Mouse (Mus musculus): Measurements from ENCODE around the gene Prkrip1.
"Not testable (repeated sequence)": the region's sequence is repeated elsewhere in the genome, so short reads cannot be mapped to it uniquely, and the experiment has no call there.

Gene Prkrip1

DNA sequence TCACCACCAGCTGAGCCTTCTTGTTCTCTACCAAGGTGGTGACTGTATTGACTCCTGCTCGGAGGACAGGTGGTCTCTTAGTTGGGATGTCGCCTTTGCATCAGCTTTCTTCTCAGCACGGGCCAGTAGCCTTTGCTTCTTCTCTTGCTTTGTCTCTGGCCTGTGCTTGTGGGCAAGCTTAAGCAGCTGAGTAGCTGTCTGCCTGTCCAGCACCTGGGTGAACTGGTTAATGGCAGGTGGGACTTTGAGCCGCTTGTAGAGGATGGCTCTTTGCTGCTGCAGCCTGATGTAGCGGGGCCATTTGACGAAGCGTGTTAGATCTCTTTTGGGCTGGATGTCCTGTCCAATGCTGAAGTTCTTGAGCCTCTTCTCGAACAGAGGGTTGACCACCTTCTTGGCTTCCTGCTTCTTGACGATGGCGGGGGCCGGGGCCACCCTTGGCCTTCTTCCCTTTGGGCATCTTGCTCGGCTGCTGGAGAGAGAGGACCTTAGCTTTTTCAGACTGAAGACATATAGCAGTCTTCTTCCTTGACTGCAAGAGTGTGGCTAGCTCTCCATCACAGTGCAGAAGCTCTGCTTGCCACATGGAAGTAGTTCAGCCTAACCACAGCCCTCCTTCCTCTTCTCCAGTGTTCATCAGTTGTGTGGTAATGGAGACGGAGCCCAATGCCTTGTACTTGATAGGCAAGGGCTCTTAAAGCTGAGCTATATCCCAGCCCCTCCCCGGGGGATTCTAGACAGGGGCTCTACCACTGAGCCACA lies 12.8 kb upstream of the Prkrip1 start:
- not testable (repeated sequence) for DNase-seq

DNA sequence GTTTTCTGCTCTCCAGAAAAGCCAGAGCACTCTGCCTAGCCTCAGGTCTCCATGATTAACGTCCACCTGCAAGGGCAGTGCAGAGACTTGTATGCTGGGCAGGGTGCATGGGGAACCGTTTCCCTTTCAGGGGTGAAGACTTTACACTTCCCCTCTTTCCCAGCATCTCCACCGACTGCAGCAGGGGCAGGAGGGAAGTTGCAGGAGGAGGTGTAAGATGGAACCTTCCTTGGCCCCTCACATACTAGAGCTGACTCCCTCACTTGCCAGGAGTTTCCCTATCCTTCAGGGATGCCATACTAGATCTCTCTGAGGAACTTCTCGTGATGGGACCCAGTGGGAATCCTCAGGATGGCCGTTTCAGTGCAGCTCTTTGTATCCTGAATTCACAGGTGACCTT lies 11.8 kb upstream of the Prkrip1 start:
- no peak for DNase-seq

DNA sequence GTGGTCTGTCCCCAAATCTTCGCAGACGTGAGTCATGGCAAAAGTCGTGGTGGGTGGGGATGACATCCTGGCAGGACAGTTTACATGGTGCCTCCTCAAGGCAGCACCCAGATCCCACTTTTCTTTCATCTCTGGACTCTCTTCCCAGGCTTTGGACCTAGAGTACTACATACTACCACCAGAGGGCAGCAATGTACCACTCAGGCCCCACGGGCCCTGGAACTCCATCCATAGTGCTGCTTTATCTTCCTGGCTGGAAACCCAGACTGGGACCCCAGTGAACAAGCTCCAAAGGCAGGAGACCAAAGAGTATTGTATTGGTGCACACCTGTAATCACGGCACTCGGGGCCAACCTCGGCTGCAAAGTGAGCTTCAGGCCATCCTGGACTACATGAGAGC lies 3.1 kb upstream of the Prkrip1 start:
- peak; percentile 70 for DNase-seq

DNA sequence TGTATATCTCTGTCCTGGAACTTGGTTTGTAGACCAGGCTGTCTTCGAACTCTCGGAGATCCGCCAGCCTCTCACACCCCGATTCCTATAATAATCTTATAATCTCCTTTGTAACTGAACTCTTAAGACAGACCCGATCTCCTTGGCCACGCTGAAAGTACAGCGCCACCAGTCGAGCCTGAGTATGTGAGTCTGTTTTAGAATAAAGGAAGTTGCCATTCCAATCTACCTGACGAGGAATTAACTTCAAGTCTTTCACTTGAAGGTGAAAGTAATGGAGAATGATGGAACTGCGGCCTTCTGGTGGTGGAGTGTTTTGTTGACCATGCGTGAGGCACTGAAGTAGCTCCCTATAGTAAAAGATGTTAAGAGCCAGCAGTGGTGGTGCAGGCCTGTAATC lies 763 bp upstream of the Prkrip1 start:
- no peak for DNase-seq

DNA sequence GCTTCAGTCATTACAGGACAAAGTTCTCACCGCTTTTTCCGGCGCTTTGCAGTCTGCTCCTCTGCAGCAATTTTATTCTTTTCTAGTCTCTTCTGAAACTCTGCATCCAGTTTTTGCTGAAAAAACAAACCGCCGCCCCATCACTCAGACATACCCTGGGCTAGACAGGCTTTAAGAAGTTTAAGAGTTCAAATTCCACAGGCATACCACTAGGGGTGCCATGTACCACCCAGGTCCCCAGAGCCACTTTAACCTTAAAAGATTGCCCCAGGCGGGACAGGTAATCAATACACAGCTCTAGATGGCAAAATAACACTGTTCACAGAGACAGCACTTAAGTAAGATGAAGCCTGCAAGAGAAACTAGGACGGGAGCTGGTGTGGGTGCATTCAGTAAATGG lies 6.9 kb downstream of the Prkrip1 start:
- DNase-seq, result no peak

DNA sequence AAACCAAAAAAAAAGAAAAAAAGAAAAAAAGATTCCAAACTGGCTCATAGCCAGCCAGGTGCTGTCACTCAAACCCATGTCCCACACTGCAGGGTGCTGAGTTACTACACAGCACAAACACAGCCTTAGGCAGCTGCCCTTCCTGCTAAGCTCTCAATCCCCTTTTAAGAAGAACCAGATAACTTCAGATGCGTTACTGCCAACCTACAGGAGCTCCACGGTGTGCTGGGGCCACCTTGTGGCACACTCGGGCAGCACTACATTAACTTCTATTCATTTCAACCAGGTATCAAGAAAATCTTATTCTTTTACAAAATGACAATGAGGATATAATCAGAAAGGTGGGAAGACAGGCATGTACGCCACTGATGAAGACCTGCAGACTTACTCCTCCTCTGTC lies 12.0 kb downstream of the Prkrip1 start:
- no peak for DNase-seq

DNA sequence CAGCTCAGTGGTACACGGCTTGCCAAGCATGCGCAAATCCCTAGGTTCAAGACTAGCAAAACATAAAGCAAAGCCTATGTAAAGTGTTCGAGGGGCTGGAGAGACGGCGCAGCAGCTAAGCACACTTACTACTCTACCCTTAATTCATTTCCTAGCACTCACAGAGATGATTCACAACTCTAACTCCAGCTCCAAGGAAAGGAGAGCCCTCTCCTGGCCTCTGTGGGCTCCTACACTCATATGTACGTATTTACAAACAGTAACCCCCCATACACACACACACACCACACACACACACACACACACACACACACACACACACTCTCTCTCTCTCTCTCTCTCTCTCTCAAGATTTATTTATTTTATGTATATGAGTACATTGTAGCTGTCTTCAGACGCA lies 15.0 kb downstream of the Prkrip1 start:
- DNase-seq, result no peak

DNA sequence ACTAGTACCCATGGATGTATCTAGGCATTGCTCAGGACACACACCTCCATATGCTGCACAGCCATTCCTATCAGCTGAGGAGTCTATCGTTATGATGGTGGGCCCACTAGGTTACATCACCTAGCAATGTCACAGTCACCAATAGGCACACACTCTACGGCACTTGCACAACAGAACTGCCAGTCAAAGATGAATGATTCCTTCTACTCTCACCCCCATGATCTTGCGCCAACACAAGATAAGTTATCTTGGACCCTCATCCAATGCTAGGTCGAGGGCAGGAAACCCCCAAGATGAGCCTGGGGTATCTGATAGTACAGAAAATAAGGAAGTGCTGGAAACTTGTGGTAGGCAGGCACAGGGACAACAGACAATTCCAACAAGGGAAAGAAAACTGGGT lies 15.9 kb downstream of the Prkrip1 start:
- DNase-seq, result no peak

DNA sequence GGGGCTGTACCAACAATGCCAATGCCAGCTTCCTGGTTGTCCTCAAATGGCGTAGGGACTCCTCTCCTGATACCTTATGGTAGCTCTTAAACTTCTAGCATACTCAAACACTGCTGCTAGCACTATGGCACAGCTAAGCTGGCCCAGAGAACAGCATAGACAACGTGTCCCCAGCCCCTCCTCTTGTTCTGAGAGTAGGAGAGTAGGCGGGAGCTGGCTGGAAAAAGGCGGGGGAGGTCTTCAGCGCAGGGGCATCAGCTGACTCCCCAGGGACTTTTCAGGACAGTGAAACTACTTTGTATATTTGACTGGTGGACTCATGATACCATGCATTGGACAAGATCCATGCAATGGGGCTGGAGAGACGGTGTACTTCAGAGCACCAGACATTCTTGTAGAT lies 16.7 kb downstream of the Prkrip1 start:
- DNase-seq, result no peak

DNA sequence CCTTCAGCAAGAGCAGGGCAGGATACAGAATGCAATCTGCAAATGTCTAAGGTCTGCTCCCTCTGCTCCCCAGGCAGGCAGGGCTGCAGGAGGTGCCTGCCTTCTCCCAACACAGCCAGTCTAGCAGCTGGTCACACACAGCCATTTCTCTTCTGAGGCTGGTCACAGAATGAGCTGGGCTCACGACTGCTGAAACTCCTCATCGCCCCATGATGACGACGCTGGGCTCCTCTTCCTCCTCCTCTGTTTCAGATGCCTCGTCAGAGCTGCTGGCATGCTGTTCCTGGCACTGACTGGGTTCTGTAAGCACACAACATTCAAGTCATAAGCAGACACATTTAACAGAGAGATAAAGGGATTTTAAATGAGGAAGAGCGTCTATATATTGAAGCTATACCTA lies 17.6 kb downstream of the Prkrip1 start:
- DNase-seq, result no peak

DNA sequence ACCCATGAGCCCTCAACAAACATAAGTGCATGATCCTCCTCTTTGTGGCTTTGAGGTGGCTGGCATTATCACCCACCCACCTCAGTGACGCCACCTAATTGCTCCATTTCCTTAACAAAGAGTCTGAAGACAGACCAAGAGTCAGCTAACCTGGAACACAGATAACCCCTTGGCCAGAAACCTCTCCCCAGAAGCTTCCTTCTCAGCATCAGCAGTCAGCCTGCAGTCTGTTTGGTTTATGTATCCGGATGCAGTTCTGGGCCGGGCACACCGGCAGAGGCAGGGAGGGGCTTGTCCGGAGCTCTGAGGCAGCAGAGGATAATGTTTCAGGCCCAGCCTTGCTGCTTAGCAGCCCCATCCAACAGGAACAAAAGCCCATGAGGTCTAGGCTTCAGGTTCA lies 19.2 kb downstream of the Prkrip1 start:
- DNase-seq, result no peak

DNA sequence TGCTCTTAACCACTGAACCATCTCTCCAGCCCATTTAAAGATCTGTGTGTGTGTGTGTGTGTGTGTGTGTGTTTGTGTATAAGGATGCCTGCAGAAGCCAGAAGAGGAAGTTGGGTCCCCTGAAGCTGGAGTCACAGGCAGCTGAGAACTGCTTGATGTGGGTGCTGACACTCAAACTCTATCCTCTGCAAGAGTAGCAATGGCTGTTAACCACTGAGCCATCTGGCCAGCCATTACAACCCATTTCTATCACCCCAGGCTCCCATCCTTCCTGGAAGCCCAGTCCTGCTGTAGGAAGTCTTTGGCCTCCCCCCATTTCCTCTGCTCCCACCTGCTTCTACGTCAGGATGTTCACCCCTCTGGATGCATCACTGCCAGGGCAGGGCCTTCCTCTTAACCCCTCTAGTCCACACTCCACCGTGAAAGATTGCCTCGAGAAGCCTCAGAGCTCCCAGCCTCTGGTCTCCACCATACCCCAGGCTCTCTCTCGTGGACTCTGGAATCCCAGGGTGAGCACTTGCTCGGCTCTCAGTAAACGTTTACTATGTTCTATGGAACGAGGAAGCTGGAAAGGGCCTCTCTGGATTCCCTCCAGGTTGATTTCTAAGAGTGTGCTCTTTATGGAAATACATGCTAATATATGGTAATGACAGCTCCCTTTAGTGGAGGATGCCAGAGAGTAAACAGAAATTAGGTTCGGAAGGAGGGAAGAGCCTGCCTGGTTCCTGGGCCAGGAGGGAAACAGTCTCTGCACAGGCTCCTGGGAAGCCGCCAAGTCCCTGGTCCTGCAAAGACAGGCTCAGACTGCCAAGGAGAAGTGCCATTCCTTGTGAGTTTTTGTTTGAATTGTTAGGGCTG lies 24.9 kb downstream of the Prkrip1 start:
- peak; percentile 53 for DNase-seq

DNA sequence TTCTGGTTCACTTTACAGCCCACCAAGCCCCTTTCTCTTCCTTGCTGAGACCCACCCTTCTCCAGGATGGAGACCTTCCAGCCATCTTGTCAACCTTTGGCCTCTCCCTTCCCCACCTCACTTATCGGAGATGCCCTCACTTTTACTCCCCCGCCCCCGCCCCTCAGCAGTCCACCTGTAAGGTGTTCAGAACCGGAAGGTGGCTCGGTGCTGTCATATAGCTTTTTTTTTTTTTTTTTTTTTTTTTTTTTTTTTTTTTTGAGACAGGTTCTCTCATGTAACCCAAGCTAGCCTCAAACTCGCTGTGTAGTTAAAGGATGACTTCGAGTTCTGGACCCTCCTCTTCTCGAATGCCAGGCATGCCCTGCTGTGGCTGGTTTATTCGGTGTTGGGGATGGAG lies 25.8 kb downstream of the Prkrip1 start:
- no peak for DNase-seq

DNA sequence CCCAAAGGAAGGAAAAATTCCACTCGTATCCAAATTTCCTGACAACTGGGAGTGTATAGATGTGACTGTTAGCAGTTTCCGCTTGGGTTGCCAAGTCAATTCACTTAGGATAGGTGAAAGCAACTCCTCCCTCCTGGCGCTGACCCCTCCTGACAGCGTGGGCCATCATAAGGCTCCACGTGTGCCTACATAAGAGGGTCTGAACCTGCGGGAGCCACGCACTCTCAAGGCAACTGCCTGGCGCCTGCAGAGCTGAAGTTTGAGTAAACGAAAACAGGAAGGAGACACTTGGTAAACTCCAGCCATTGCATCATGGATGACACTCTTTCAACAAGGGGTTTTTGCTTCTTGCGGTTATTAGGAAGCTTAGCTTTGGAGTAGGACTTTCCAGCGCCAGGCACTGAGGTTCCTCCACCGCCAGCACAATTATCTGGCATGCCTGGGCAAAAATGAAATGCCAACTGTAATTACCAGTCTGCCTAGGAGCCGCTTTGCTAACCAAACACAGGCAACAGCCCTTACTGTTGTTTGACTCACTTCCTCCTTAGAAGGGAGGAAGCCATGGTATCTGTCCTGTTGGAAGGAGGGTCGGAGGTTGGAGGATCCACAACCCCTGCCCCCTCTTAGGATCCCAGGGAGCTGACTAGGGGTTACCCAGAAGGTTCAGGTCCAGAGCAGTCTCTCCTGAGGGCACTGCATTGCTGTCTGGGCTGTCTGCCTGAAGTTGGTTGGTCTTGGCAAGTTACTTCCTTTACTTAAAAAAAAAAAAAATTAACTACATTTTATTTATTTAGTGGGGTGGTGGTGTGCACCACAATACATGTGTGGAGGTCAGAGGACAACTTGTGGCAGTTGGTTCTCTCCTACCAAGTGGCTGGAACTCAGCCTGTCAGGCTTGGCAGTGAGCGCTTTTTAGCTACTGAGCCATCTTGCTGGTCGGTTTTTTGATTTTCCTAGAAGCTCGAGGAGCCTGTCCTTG lies 27.1 kb downstream of the Prkrip1 start:
- DNase-seq, result no peak

DNA sequence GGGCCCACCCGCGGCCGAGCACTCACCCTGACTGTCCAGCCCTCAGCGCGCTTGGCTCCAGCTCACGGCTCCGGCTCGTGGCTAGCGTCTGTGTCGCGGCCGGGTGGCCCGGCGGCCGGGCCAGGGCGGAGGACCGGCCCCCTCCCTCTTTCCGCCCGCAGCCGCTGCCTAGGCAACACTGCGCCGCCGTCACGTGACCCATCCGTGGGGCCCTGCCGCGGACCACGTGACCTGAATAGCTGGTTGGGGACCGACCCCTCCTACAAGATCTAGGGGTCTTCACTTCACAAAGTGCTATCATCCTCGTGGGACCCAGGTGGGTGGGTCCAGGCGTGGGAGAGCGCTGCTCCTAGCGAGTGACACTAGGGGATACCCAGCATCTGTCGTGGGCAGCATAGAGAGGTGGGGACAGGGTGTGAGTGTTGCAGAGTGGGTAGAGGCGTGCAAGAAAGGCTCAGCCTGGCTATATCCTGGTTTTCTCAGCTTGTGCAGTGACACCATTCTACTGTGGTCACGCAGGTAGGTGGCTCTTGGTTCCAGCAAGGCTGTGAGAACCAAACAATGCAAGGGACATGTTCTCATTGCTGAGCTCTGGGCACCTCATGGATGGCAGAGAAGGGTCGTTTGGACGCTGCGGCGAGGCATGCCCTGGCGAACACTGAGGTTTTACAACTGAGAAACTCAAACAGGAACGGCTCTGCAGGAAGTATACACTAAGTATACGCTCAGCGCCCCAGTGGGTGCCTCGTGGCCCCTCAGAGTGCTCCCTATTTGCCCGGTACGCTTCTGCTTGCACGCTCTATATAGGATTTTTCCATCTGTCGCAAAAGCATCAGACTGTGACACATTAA lies 28.0 kb downstream of the Prkrip1 start, which contains the start of gene Orai2:
Gene Orai2 (minus strand): TSS at position 202 of the 851 bp plus-strand sequence.
- peak; percentile 79 for DNase-seq

DNA sequence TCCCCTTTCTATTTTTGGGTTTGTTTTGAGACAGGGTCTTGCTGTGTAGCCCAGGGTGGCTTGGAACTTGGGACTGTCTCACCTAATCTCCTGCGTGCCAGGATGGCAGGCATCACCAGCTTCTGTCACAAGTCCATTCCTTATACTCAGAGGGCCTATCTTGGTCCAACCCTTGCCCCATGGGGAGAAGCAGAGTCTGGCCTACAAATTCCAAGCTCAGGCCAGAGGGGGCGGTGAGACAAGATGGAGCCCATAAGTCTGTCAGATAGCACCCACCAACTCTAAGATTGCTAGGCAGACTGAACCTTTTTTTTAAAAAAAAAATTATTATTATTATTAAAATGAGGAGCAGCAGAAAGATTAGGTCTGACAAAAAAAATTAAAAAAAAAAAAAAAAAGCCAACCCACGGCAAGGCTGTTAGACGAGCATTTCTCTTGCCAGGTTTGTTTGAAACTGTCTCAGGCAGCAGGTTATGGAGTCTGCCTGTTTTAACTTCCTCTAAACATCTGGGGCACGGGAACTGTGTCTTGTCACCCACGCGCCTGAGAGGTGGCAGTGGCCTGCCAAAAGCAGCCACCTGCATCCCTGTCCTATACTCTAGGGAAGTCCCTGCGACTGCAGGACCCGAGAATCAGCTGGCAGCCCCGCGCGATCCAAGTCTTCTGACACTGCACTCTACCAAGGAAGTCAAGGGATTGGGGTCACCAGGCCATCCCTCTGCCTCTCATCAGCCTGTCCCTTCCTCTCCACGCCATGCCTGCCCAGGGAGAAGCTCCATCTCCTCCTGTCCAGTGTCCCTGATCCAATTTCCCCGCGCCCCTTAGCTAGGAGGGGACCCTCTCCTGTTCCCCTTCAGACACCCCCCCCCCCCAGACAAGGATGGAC lies 28.9 kb downstream of the Prkrip1 start:
- peak; percentile 50 for DNase-seq

DNA sequence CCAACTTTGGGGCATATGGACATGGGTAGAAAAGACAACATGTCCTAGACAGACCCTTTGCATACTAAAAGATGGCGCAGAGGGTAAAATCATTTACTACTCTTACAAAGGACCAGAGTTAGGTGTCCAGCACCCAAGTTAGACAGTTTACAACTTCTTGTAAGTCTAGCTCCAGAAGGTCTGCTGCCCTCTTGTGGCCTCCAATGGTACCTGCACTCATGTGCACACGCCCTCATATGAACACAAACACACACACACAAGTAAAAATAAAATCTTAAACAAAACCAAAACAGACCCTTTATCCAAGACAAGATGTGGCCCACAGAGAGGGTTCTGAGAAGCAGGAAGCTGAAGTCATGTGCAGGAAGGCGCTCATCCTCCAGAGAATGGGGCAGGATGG lies 30.7 kb downstream of the Prkrip1 start:
- DNase-seq, result no peak

DNA sequence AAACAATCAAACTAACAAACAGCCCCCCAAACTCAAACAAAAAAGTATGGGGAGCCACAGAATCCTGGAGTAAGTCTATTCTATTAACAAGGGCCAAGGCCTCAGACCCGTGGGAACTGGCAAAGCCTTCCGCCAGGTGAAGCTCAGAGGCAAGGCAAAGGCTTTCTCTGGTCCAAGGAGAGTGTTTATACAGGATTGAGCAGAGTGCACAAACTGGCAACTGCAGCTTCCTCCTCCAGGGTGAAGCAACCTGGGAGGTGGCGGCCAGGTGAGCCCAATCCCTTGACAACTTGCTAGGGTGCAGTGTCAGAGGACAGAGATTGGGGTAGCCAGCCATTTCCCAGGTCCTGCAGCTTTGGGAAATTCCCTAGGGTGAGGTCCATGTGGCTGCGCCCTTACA lies 31.5 kb downstream of the Prkrip1 start:
- DNase-seq, result no peak

DNA sequence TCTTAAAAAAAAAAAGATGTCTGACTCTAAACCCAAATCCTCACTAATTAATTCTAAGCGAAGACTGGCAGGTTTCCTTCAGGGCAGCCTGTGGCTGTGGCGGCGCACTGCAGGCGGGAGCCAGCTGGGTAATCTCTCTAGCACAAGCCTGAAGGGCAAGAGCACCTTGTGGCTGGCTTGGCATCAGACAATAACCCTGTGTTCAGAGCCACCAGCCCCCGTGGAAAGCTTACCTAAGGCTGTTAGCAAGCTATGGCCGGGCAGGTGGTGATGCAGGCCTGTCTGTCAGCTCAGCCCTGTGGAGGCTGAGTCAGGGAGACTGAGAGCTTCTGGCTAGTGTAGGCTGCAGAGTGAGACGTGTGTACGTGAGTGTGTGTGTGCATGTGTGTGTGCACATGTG lies 33.5 kb downstream of the Prkrip1 start:
- no peak for DNase-seq

DNA sequence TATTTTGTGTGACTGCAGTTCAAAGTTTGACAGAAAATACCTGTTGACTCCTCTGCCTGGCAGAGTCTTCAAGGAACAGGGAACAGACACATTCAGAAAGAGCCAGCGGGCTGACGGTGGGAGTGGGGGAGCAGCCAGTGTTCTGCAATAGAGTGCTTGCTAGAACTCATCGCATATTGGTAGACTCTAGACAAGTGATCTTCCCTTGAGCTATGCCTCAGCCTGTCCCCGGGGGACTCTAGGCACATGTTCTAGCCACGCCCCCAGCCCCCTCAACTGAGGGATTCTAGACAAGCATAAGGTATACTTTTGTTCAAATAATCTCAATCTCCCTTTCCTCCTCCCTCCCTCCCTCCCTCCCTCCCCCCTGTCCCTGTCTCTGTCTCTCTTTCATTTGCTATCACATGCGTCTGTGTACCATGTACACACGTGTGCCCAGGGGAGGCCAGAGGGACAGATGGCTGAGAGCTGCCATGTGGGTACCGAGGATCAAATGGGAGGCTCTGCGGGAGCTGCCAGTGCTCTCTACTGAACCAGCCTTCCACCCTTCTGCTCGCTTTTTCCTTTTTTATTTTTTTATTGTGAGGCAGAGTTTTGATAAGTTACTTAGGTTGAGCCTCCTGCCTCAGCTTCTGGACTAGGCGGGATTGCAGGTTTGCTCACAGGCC lies 34.8 kb downstream of the Prkrip1 start:
- DNase-seq, result no peak
